Mouse (Mus musculus) intestine, postnatal 0 days (tissue): ENCODE data around the gene Rhoa. TPM values are rescaled to one million over a fixed set of nuclear protein-coding genes. Genes with fewer than 3 reads are reported as not detected.

ENCODE experiments used
- ATAC-seq: fragments of 200-750 bp; cut with Nextera tagmentation; 2 replicates; pipeline ENCODE4 v1.8.0; 2017; ENCODE audit warnings: mild to moderate bottlenecking, moderate TSS enrichment, moderate library complexity
- H3K27ac ChIP-seq: fragments of 300-500 bp; sonication (generic); 2 replicates; pipeline ENCODE4 v1.5.1; 2014; ENCODE audit warnings: mild to moderate bottlenecking, low read depth, low read length, moderate library complexity
- H3K27me3 ChIP-seq: fragments of 300-500 bp; sonication (generic); replicated peaks from 2 replicates; pipeline ENCODE4 v1.6.1; 2014; ENCODE audit warnings: low read length, mixed read lengths; ENCODE audit not compliant: control insufficient read depth, insufficient read depth
- H3K36me3 ChIP-seq: fragments of 300-500 bp; sonication (generic); 2 replicates; pipeline ENCODE4 v1.6.1; 2014; ENCODE audit warnings: mild to moderate bottlenecking, moderate library complexity; ENCODE audit not compliant: control insufficient read depth, insufficient read depth
- H3K4me1 ChIP-seq: fragments of 300-500 bp; sonication (generic); replicated peaks from 2 replicates; pipeline ENCODE4 v1.6.1; 2014; ENCODE audit warnings: antibody characterized with exemption, low read length, mixed read lengths; ENCODE audit not compliant: control insufficient read depth, insufficient read depth
- H3K4me2 ChIP-seq: fragments of 300-500 bp; sonication (generic); replicated peaks from 2 replicates; pipeline ENCODE4 v1.6.1; 2014; ENCODE audit warnings: low read depth, mild to moderate bottlenecking, moderate library complexity
- H3K4me3 ChIP-seq: fragments of 300-500 bp; sonication (generic); 2 replicates; pipeline ENCODE4 v1.5.1; 2014; ENCODE audit warnings: low read depth, low read length
- H3K9ac ChIP-seq: fragments of 300-500 bp; sonication (generic); 2 replicates; pipeline ENCODE4 v1.6.1; 2014; ENCODE audit warnings: mild to moderate bottlenecking, low read depth, low read length
- H3K9me3 ChIP-seq: fragments of 300-500 bp; sonication (generic); 2 replicates; pipeline ENCODE4 v1.6.1; 2016; ENCODE audit warnings: mixed run types; ENCODE audit not compliant: control insufficient read depth
- CTCF ChIP-seq: sonication (generic); IDR thresholded peaks from 2 replicates; pipeline ENCODE4 v1.5.1; 2016; ENCODE audit warnings: low read depth, mild to moderate bottlenecking, control low read depth, antibody characterized with exemption, moderate library complexity
- WGBS: fragments of 180-500 bp; shearing (Covaris S2); extraction: QIAGEN DNeasy Blood & Tissue Kit; methylation state at CpG from one replicate; pipeline ENCODE4 v1.1.7; 2014; 5-methylcytosine and 5-hydroxymethylcytosine counted together
- polyA plus RNA-seq: library from polyadenylated mRNA; unstranded; fragments of >200 nt; fragmentation: Nextera tagmentation; extraction: Ambion mirVana; gene quantifications from 2 replicates; pipeline ENCODE4 v1.2.1, GENCODE M21; 2015

Rhoa gene
- 313 and 315 TPM in 2 replicates for polyA plus RNA-seq

GRCm38 (mm10) chr9:108305629-108306520, at the start of gene Rhoa, which contains the start of gene Tcta:
Gene Rhoa, plus strand, starts transcription at chr9:108306129.
Gene Tcta, minus strand, starts transcription at chr9:108306160.
- Histone ChIP-seq H3K4me1 (peaks cover 5% of the 10 kb centered on the region; the same call in 1 of the 2 replicates), H3K27ac (peak within 1 kb of the TSS; percentile 98), H3K4me2 (peak within 1 kb of the TSS; percentile 77), H3K4me3 (peak within 1 kb of the TSS; percentile 72), H3K27me3 (no peaks in the 10 kb centered on the region), H3K9me3 (no peaks in the 10 kb centered on the region), H3K9ac (peak within 1 kb of the TSS; percentile 89), H3K36me3 (peaks cover 16% of the 10 kb centered on the region)
- 0 out of 2 replicates have a peak, but pooled peaks have one; percentile 7 for TF ChIP-seq CTCF
- ATAC-seq = peak; percentile 91
- under 1% methylated on average over 81 of the region's 81 CpGs for WGBS

- H3K27ac ChIP-seq = no peak overlapping the region
- H3K36me3 ChIP-seq = 0 out of 2 replicates have a peak, but pooled peaks cover 4% of the 10 kb centered on the region
- H3K9ac ChIP-seq = no peak overlapping the region
- no peaks in the 10 kb centered on the region for H3K27me3 ChIP-seq
- 72% methylated on average over 4 of the region's 4 CpGs for WGBS
- H3K4me3 ChIP-seq = no peak overlapping the region
- peaks cover 16% of the 10 kb centered on the region; the same call in 1 of the 2 replicates for H3K4me1 ChIP-seq
- no peak for ATAC-seq
- no peak for TF ChIP-seq CTCF
- no peaks in the 10 kb centered on the region for H3K9me3 ChIP-seq
- no peak overlapping the region for H3K4me2 ChIP-seq
Observed at GRCm38 (mm10) chr9:108260526-108260925, 45.4 kb upstream of the Rhoa start.

GRCm38 (mm10) chr9:108261865-108262264, 44.1 kb upstream of the Rhoa start:
- Histone ChIP-seq H3K4me1 (peaks cover 16% of the 10 kb centered on the region; the same call in 1 of the 2 replicates), H3K9me3 (no peaks in the 10 kb centered on the region), H3K36me3 (no peaks in the 10 kb centered on the region), H3K27ac (no peak overlapping the region; the same call in 1 of the 2 replicates), H3K4me3 (peak overlapping the region; percentile 81; the same call in 1 of the 2 replicates), H3K9ac (peak overlapping the region; percentile 85; the same call in 1 of the 2 replicates), H3K27me3 (no peaks in the 10 kb centered on the region), H3K4me2 (peak overlapping the region; percentile 89)
- TF ChIP-seq CTCF = no peak
- ATAC-seq = no peak
- WGBS = 43% methylated on average over 7 of the region's 7 CpGs

- WGBS = 23% methylated on average over 11 of the region's 11 CpGs
- TF ChIP-seq CTCF = no peak
- Histone ChIP-seq H3K4me1 (peaks cover 16% of the 10 kb centered on the region; the same call in 1 of the 2 replicates), H3K27me3 (no peaks in the 10 kb centered on the region), H3K9me3 (no peaks in the 10 kb centered on the region), H3K4me2 (peak overlapping the region; percentile 89), H3K9ac (peak overlapping the region; percentile 85), H3K4me3 (peak overlapping the region; percentile 81), H3K36me3 (no peaks in the 10 kb centered on the region), H3K27ac (0 out of 2 replicates have a peak overlapping the region, but pooled peaks have one; percentile 88)
- no peak for ATAC-seq
Observed at GRCm38 (mm10) chr9:108262494-108263049, 43.4 kb upstream of the Rhoa start.

GRCm38 (mm10) chr9:108263131-108263681, 42.7 kb upstream of the Rhoa start:
- Histone ChIP-seq H3K4me2 (peak overlapping the region; percentile 89), H3K27me3 (no peaks in the 10 kb centered on the region), H3K27ac (peak overlapping the region; percentile 88), H3K36me3 (no peaks in the 10 kb centered on the region), H3K4me3 (peak overlapping the region; percentile 81), H3K4me1 (peaks cover 16% of the 10 kb centered on the region; the same call in 1 of the 2 replicates), H3K9ac (peak overlapping the region; percentile 85), H3K9me3 (no peaks in the 10 kb centered on the region)
- ATAC-seq = peak; percentile 68
- no peak for TF ChIP-seq CTCF
- 0% methylated on average over 55 of the region's 62 CpGs for WGBS
